Mouse (Mus musculus) adrenal gland, postnatal 36 days (tissue): ENCODE results near the gene Ptafr. TPM values are rescaled to one million over a fixed set of nuclear protein-coding genes. Genes with fewer than 3 reads are reported as not detected.
A peak's percentile ranks its signal among the peaks of the same experiment; 100 is the strongest.

Experiments
- DNase-seq, 2 experiments: peaks; one replicate each; pipeline ENCODE4 v3.0.0; 2021; ENCODE audit warnings: mixed read lengths in 1 of 2
- total RNA-seq, 2 experiments: library from RNA; stranded (reverse); gene quantifications; 2 replicates each; pipeline ENCODE4 v1.2.3; 2021

Ptafr gene
- total RNA-seq, 2 experiments from 2014 or later, result 1.6 to 2.1 TPM

DNA sequence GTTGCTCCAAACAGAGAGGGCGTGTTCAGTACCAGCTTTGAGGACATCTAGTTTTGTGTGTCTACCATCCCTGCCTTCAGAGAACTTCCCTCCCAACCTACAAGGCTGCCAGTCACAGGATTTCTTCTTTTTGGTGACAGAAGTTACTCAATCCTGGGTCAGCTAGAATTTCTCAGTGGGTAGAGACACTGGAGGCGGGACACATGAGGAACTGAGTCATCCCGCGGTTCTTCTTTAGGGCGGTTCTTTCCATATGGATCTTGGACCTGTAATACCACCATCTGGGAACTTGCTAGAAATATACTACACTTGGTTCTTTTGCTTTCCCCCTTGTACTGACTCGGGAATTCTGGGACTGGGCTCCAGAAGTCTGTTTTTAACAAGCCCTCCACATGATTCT, 54.0 kb downstream of the Ptafr start:
- no peak for DNase-seq

DNA sequence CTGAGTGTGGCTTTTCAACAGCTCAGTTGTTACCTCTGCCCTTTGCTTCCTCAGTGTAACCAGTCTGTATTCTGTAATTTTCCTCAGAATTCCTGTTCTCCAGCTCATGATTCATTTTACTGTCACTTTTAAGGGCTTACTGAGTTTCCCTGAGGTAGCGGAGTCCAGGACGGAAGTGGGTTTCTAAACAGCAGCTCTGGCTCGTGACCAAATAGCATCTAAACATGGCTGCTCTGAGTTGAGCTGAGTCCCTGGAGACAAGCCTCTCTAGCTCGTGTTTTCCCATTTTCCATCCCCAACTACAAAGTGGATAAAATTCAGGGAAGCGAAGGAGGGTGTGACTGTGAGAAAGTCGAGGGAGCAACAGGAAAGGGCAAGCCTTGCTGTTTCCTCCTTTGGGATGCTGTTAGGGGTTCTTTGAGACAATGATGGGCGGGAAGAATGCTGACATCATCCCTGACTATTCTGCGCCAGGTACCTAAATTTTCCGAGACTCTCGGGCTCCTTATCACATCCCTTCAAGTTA, 55.0 kb downstream of the Ptafr start:
- no peak for DNase-seq

DNA sequence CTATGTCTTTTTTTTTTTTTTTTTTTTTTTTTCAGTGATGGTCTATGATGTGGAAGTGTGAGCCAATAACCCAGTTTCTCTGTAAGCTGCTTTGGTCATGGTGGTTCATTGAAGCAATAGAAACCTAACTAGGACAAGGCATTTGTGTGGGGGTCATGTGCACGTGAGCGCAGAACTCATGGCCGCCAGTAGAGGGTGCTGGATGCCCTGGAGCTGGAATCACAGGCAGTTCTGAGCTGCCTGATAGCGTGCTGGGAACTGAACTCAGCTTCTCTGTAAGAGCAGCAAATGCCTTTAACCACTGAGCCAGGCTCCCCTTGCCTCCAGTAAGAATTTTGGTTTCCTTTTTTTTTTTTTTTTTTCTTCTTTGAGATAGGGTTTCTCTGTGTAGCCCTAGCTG, 56.3 kb downstream of the Ptafr start:
- no peak for DNase-seq

DNA sequence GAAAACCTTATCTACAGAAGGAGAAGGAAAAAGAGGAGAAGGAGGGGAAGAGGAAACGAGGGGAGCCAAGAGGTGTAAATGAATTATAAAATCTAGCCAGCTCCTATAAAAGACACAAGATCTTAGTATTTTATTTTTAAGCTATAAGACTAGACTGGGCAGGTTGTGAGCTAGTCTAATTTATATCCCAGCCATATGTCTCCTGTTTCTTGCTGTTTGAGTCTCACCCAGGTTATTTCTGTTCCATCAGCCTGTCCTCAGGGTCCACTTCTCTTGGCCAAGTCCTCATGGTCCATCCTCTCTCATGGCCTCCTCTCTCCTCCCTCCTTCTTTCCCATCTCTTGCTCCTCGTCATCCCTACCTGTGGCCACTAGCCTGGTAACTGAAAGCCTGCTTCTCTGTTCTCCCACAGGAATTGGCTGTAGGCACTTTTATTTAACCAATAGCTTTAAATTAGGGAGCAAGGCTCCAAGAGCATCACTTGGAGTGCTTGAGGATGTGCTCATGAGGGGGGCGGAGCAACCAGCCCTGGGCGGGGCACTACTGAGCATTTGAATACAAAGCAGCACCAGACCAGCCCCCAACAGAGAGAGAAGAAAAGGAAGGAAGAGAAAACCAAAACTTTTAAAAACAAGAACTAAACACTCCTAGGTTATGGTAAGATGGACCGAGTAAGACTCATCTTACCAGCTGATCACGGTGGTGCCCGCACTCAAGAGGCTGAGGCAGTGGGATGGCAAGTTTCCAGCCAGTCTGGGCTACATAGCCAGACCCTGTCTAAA, 57.6 kb downstream of the Ptafr start:
- DNase-seq, result no peak

DNA sequence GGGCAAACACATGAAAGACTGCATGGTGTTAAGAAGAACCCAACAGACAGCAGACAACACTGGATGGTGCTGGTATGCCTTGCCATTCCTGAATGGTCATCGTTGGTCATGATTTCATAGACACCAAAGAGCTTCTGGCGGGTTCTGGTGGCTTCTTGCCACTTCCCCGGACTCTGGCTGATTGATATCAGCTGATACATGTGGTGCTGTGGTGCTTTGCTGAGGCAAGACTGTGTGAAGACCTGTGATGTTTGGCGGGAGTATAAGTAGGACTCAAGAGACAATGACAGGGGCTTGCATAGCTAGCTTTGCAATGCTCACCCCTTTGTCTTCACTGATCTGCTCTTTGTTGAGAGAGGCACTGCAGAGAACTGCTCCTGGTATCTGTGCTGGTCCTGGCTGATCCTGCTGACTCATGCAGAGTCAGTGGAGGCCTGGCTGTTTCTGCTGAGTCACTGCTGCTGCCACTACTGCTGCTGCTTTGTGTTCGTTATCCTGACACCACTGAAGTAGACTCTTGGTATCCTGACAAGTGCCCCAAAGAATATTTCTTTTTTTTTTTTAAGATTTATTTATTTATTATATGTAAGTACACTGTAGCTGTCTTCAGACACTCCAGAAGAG, 60.3 kb downstream of the Ptafr start:
- peak; percentile 59 to 76 for DNase-seq

DNA sequence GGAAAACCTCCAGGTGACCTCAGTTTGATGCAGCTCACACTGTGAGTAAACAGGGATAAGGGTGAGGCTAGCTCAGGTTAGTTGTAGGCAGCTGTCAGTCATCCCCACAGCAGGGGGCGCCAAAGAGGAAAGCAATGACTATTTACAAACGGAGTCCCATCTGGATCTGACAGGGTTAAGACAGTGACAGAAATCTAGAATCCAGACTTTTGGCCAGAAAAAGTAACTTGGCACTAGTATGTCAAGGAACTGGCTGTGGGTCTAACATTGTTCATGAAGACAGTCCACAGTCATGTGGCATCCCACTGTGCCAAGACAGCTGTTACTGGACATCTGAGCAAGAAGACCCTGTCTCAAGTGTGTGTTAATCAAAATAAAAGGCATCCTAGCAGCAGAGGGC, 65.0 kb downstream of the Ptafr start:
- peak; percentile 35 to 53 for DNase-seq

Other genes starting within 250 kb of the Ptafr start
- 10 to 100 TPM; 29.2 to 37.5 TPM for gene Trnau1ap, start 234.5 kb upstream of the Ptafr start, total RNA-seq
- 10 to 100 TPM; 14.7 to 16.8 TPM for gene Rcc1, start 210.5 kb upstream of the Ptafr start, total RNA-seq
- 10 to 100 TPM; 57.8 to 58.4 TPM for gene Phactr4, start 141.6 kb upstream of the Ptafr start, total RNA-seq
- 1 to 10 TPM; 7.9 to 8.6 TPM for gene Med18, start 100.1 kb upstream of the Ptafr start, total RNA-seq
- gene Sesn2, start 53.6 kb upstream of the Ptafr start, total RNA-seq, result 10 to 100 TPM; 12.9 to 24.8 TPM
- 100 to 1,000 TPM; 352 to 374 TPM for gene Atpif1, start 30.4 kb upstream of the Ptafr start, total RNA-seq
- 10 to 100 TPM; 88.0 to 95.5 TPM for gene Dnajc8, start 28.5 kb upstream of the Ptafr start, total RNA-seq
- 10 to 100 TPM; 24.6 to 28.2 TPM for gene Eya3, start 74.9 kb downstream of the Ptafr start, total RNA-seq
- gene Xkr8, start 168.5 kb downstream of the Ptafr start, total RNA-seq, result 1 to 10 TPM; 3.3 to 5.7 TPM
- gene Smpdl3b, start 193.2 kb downstream of the Ptafr start, total RNA-seq, result 10 to 100 TPM in 1 of 2 experiments, under 1 TPM in 1; 0.99 to 31.3 TPM
- gene Rpa2, start 204.3 kb downstream of the Ptafr start, total RNA-seq, result 10 to 100 TPM; 10.8 to 13.6 TPM
- gene Themis2, start 232.3 kb downstream of the Ptafr start, total RNA-seq, result 1 to 10 TPM; 1.3 to 1.7 TPM